Mouse (Mus musculus): ENCODE measurements around the gene Gm17409. TPM values are rescaled to one million over a fixed set of nuclear protein-coding genes. Genes with fewer than 3 reads are reported as not detected.

Gm17409 gene
- polyA plus RNA-seq, 1 experiment from 2014 or later, result not detected

GRCm38 (mm10) chr2:58514489-58514888 is 44.6 kb downstream of the Gm17409 start:
- Histone ChIP-seq H3K9me3 (ENCODE audit: low read depth, low read length) (no peaks in the 10 kb centered on the region), H3K4me2 (no peak overlapping the region), H3K27me3 (ENCODE audit: insufficient read depth, low read length) (no peaks in the 10 kb centered on the region), H3K27ac (ENCODE audit: low read depth) (no peak overlapping the region), H3K9ac (no peak overlapping the region), H3K4me1 (ENCODE audit: insufficient read depth) (peaks cover 11% of the 10 kb centered on the region; the same call in 1 of the 2 replicates), H3K36me3 (ENCODE audit: insufficient read depth) (no peaks in the 10 kb centered on the region), H3K4me3 (ENCODE audit: low read depth, low read length) (no peak overlapping the region)
- no peak for TF ChIP-seq CTCF (IDR thresholded peaks at IDR 0.05; ENCODE audit: low read depth)
- WGBS, result 89% methylated on average over 11 of the region's 11 CpGs
- ATAC-seq (ENCODE audit: insufficient read depth) (no peak), DNase-seq (no peak)

DNA sequence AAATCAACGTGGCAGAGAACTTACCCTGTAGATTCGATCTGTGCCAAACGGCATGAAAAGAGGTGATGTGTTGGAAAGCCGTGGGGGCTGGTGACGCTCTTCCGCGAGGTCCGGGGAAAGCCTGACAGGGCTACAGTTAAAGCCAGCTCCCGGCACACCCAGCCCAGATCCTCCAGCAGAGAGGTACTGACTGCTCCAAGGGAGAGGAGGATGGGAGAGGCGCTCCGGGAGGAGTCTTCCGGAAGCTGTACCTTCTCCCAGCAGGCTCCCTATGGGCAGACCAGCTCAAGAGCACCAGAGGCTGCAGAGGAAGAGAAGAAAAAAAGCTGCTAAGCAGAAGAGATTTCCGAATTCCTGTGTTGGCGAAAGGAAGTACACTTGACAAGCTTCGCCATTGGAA is 46.1 kb downstream of the Gm17409 start:
- Histone ChIP-seq H3K27me3 (ENCODE audit: insufficient read depth, low read length) (no peaks in the 10 kb centered on the region), H3K4me1 (ENCODE audit: insufficient read depth) (peaks cover 11% of the 10 kb centered on the region; the same call in 1 of the 2 replicates), H3K36me3 (ENCODE audit: insufficient read depth) (no peaks in the 10 kb centered on the region), H3K4me3 (ENCODE audit: low read depth, low read length) (no peak overlapping the region), H3K27ac (ENCODE audit: low read depth) (peak overlapping the region; percentile 26; the same call in 1 of the 2 replicates), H3K4me2 (peak overlapping the region; percentile 47), H3K9ac (no peak overlapping the region), H3K9me3 (ENCODE audit: low read depth, low read length) (no peaks in the 10 kb centered on the region)
- WGBS, result 14% methylated on average over 15 of the region's 15 CpGs
- DNase-seq (peak; percentile 73), ATAC-seq (ENCODE audit: insufficient read depth) (peak; percentile 64; the same call in 1 of the 2 replicates)
- TF ChIP-seq CTCF (IDR thresholded peaks at IDR 0.05; ENCODE audit: low read depth), result no peak

GRCm38 (mm10) chr2:58516920-58517319 is 47.0 kb downstream of the Gm17409 start:
- no peaks in the 10 kb centered on the region for H3K36me3 ChIP-seq (ENCODE audit: insufficient read depth)
- no peaks in the 10 kb centered on the region for H3K9me3 ChIP-seq (ENCODE audit: low read depth, low read length)
- no peaks in the 10 kb centered on the region for H3K27me3 ChIP-seq (ENCODE audit: insufficient read depth, low read length)
- peak overlapping the region; percentile 1; the same call in 1 of the 2 replicates for H3K27ac ChIP-seq (ENCODE audit: low read depth)
- ATAC-seq (ENCODE audit: insufficient read depth) (no peak), DNase-seq (peak; percentile 36)
- 35% methylated on average over 6 of the region's 6 CpGs for WGBS
- H3K9ac ChIP-seq, result no peak overlapping the region
- H3K4me3 ChIP-seq (ENCODE audit: low read depth, low read length), result no peak overlapping the region
- peaks cover 11% of the 10 kb centered on the region; the same call in 1 of the 2 replicates for H3K4me1 ChIP-seq (ENCODE audit: insufficient read depth)
- no peak overlapping the region for H3K4me2 ChIP-seq
- TF ChIP-seq CTCF (IDR thresholded peaks at IDR 0.05; ENCODE audit: low read depth), result no peak

DNA sequence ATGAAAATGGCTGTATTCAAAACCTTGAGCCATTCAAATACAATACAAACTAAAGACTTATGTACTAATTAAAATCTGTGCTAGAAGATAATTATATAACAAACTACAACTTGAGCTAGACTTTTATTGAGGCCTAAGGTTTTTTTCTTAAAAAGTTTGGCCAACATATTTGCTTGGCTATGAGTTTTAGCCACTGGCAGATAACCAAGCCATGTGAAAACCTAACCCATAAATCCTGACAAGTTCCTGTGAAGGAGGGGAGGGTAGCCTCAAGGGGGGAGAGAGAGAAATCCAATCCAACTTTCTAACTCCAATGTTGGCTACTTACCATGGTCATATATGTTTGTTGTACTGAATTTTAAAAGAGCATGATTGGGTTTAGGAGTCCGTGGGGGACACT is 48.6 kb downstream of the Gm17409 start:
- 69% methylated on average over 1 of the region's 1 CpGs for WGBS
- ATAC-seq (ENCODE audit: insufficient read depth) (no peak), DNase-seq (no peak)
- Histone ChIP-seq H3K9me3 (ENCODE audit: low read depth, low read length) (no peaks in the 10 kb centered on the region), H3K9ac (no peak overlapping the region), H3K4me1 (ENCODE audit: insufficient read depth) (peaks cover 14% of the 10 kb centered on the region; the same call in 1 of the 2 replicates), H3K4me3 (ENCODE audit: low read depth, low read length) (no peak overlapping the region), H3K27me3 (ENCODE audit: insufficient read depth, low read length) (no peaks in the 10 kb centered on the region), H3K27ac (ENCODE audit: low read depth) (no peak overlapping the region), H3K4me2 (no peak overlapping the region), H3K36me3 (ENCODE audit: insufficient read depth) (no peaks in the 10 kb centered on the region)
- TF ChIP-seq CTCF (IDR thresholded peaks at IDR 0.05; ENCODE audit: low read depth), result no peak

Other genes with a start within 250 kb of the Gm17409 start
- gene Acvr1c, start 112.2 kb upstream of the Gm17409 start, polyA plus RNA-seq (2014; fragmentation: Nextera tagmentation; extraction: Ambion mirVana), result 0.67 and 1.1 TPM in 2 replicates
- gene Acvr1, start 97.0 kb downstream of the Gm17409 start, polyA plus RNA-seq (2014; fragmentation: Nextera tagmentation; extraction: Ambion mirVana), result 6.5 and 7.4 TPM in 2 replicates
- 7.0 and 8.6 TPM in 2 replicates for gene Upp2, start 97.2 kb downstream of the Gm17409 start, polyA plus RNA-seq (2014; fragmentation: Nextera tagmentation; extraction: Ambion mirVana)